Mouse (Mus musculus): ENCODE measurements around the gene Kat6b.
"Not testable (repeated sequence)": the region's sequence is repeated elsewhere in the genome, so short reads cannot be mapped to it uniquely, and the experiment has no call there.

Kat6b gene

DNA sequence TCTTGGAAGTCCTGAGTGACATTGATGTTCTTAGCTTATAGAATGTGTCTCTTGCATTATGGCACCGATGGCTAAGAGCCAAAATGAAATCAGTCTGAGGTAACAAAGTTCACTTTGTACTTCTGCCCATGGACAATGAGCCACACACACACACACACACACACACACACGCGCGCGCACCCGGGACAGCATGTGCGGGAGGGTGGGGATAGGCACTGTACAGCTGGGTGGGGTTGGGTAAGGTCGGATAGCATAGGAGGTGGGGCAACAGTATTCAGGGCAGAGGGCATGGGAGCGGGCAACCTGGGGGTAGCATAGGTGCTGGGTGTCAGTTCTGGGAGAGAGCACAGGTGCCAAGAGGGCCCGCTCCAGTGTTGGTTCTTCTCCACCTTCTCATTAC is 3.5 kb downstream of the Kat6b start:
- no peak for DNase-seq (ENCODE audit: extremely low read depth, low read depth)

DNA sequence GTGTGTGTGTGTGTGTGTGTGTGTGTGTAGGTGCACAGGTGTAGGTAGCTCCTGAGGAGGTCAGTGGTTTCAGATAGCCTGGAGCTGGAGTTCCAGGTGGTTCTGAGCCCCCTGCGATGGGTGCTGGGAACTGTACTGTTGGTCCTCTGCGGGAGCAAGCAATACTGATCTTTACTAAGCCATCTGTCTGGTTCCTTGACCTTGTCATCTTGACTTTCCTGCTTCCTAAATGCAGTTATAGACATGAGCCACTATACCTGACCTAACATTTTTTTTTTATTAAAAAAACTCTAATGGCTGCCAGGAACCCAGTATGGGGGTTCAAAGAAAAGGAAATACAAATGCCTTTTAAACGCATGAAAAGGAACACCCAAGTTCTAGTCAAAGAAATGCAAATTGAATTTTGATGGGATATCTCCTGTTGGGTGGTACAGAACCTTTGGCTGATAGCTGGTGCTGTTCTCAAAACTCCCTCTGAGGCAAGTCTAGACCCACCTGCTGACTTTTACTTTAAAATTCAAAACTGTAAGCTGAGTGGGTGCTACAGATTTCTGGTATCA is 4.8 kb downstream of the Kat6b start:
- no peak for DNase-seq (ENCODE audit: extremely low read depth, low read depth)

GRCm38 (mm10) chr14:21487135-21487534 is 5.9 kb downstream of the Kat6b start:
- DNase-seq (ENCODE audit: extremely low read depth, low read depth) = not testable (repeated sequence)

DNA sequence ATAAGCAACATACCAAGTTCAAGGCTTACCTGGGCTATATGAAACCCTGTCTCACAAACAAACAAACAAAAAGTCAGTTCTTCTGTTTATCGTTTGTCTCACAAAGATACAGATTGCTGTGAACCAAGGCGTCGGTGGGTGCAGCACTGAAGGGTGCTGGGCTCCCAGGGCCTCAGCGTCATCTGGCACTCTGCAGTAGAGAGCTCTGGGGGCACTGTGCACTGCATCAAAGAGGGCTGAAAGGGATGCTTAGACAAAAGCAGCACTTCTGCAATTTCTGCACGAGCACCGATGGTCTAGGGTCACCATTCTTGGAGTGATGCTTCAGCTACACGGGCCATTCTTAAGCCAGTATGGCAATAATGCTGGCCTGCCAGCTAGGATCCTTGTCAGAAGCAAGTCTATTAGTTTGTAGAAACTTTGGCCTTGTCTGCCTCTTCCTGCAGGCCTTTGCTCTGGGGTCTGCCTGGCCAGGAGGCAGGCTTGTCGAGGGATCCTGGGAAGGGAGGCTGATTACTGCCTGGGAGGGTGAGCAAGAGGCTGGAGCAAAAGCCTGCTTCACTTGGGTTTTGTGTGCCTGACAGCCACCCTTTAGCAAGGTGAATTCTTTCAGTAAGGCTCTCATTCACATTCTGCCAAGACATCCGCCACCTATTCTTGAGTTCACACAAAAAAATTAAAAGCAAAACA is 7.3 kb downstream of the Kat6b start:
- DNase-seq (ENCODE audit: extremely low read depth, low read depth) = not testable (repeated sequence)

GRCm38 (mm10) chr14:21489116-21489485 is 7.9 kb downstream of the Kat6b start:
- DNase-seq (ENCODE audit: extremely low read depth, low read depth) = no peak

- DNase-seq (ENCODE audit: extremely low read depth, low read depth) = no peak
These were observed 8.9 kb downstream of the Kat6b start for GRCm38 (mm10) chr14:21490141-21490540.

GRCm38 (mm10) chr14:21498361-21498996 is 17.2 kb downstream of the Kat6b start:
- DNase-seq (ENCODE audit: extremely low read depth, low read depth) = peak; percentile 25

- no peak for DNase-seq (ENCODE audit: extremely low read depth, low read depth)
These were observed 17.9 kb downstream of the Kat6b start for GRCm38 (mm10) chr14:21499011-21499581.

- DNase-seq (ENCODE audit: extremely low read depth, low read depth) = no peak
These were observed 18.5 kb downstream of the Kat6b start for GRCm38 (mm10) chr14:21499631-21500153.

DNA sequence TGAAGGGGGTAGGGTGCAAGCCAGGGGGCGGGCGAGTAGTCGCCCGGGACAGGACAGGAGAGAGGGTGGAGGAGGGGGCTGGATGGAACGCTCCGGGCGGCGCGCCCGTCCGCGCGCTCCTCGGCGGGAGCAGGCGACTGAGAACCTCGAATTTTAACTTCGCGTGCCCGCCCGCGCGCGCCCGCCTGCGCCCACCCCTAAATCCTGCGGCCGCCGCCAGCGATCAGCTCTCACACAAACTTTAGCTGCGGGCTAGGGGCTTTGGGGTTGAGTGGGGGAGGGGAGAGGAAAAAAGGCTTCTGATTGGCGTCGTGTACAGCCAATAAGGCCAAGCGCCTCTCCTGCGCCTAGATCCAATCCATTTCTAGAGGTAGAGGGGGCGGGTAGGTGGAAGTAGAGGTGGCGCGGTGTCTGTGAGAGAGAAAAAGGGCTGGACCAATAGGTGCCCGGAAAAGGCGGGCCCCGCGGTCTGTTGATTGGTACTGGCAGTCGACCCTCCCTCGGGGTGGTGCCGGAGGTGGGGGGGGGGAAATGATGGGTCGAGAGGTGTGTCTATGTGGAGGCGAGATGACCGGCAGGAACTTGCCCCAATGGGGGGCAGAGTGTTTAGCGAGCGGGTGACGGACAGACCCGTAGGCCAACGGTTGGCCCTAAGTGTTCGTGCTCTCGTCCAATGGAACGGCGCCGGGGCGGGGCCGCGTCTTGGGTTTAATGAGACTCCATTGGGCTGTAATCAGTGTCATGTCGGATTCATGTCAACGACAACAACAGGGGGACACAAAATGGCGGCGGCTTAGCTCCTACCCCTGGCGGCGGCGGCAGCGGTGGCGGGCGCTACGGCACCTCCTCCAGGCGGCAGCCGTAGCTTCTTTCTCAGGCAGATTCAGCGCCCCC is 19.2 kb downstream of the Kat6b start:
- peak; percentile 99 for DNase-seq (ENCODE audit: extremely low read depth, low read depth)

DNA sequence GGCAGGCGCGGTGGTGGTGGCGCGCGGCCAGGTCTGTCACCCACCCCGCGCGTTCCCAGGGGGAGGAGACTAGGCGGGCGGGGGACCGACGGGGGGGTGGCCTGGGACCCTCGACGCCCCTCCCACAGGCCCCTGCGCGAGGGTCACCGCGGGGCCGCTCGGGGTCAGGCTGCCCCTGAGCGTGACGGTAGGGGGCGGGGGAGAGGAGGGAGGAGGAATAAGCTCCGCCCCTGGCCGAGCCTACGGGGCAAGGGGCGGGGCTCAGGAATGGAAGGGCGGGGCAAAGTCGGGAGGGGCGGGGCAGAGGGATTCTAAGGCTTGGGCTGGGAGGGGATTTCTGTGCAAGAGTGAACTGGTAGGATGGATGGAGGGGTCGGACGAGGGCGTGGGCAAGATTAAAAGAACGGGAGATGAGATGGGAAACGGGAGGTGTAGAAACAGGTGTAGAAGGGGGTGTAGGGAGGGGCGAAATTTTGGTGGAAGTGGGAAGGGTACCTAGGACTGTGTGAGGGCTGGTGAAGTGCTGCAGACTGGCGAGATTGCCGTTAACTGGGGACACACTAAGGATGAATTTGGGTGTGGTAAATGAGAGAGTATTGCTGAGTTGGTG is 19.9 kb downstream of the Kat6b start:
- peak; percentile 43 for DNase-seq (ENCODE audit: extremely low read depth, low read depth)

GRCm38 (mm10) chr14:21505036-21505435 is 23.8 kb downstream of the Kat6b start:
- peak; percentile 35 for DNase-seq (ENCODE audit: extremely low read depth, low read depth)

DNA sequence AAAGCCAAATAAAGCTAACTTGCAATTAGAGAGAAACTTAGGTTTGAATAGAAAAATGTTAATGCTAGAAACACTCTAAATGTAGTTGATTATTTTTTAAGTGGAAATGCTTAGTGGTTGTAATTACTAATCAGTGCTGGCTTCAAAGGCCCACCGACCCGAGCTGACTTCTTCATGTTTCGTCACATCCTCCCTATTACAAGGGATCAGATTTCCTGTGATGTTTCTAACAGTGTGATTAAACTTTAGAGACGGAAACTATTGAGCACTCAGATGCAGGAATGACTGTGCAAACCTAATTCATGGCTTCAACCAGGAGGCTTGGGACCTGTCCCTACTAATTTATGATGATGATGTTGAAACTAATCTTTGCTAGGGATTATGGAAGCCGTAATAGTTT is 25.8 kb downstream of the Kat6b start:
- no peak for DNase-seq (ENCODE audit: extremely low read depth, low read depth)

DNA sequence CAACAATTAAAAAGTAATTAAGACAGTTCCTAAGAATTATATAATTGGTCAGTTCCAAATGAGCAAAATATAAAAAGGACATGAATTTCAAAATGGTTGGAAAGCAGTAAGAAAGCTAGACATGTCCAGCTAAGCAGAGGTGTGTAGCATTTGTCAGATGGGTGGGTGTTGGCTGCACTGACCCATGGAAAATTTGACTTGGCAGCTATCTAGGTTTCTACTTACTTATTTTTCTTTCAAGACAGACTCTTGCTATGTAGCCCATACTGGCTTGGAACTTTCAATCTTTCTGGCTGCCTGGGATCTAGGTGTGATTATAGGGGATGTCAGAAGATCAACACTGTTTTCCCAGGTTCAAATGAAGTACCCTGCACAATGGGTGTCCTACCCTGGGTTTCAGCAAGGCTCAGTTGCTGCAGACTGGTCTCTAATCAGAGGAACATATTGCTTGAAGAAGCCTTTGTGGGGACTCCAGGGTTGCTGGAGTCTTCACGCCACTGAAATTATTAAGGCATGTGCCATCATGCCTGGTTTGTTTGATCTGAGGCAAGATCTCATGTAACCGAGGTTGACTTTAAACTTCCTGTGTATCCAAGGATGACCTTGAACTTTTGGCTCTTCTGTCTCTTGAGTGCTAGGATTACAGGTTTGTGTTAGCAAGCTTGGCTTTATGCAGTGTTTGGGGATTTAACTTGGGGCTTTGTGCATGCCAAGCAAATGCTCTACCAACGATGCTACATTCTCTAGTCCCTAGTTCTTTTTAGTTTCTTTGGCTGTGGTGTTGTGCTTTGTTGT is 28.1 kb downstream of the Kat6b start:
- no peak for DNase-seq (ENCODE audit: extremely low read depth, low read depth)

- DNase-seq (ENCODE audit: extremely low read depth, low read depth) = no peak
These were observed 30.2 kb downstream of the Kat6b start for GRCm38 (mm10) chr14:21511438-21511837.

DNA sequence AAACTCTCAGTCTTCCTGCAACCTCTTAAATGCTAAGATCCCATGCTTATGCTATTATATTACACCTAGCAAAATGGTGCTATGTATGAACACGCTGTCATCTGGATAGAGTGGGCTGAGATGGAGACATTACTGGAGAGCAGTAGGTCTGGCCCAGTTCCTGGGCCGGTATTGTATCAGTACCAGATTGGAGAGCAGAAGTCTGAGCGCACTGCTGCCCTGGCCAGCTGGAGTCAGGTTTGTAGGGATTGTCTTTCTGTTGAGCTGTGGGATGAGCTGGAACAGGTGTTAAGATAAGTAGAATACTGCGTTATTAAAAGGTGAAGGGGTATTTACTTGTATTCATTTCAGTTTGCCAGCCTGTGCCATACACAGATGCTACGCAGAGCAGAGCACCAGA is 34.3 kb downstream of the Kat6b start:
- no peak for DNase-seq (ENCODE audit: extremely low read depth, low read depth)

GRCm38 (mm10) chr14:21519307-21519706 is 38.1 kb downstream of the Kat6b start:
- DNase-seq (ENCODE audit: extremely low read depth, low read depth) = peak; percentile 31

DNA sequence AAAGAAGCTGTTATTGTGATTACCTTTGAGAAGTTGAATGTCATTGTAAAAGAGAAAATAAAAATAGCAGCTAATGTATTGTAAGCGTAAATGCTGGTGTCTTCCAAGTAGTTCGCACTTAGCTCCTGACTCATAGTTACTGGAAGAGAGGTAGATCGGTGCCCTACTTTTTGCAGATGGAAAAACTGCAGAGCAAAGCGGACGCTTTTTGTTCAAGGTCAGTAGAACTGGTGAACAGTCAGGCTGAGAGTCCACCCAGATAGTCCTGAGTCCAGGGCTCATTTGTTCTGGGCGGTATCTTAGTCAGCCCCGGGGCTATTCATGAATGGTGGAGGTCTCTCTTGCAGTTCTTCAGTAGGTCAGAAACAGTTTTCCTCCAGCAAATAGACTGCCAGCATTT is 39.3 kb downstream of the Kat6b start:
- DNase-seq (ENCODE audit: extremely low read depth, low read depth) = no peak

- DNase-seq (ENCODE audit: extremely low read depth, low read depth) = not testable (repeated sequence)
These were observed 40.3 kb downstream of the Kat6b start for GRCm38 (mm10) chr14:21521496-21521895.
